ENCODE assay signal across 8 mouse cellular contexts in genomic region chr4:101507571-101508422, GRCm38 (mm10). TPM values are rescaled to one million over a fixed set of nuclear protein-coding genes. Genes with fewer than 3 reads are reported as not detected.
DNase-seq lines count a peak whose midpoint lies in the region; ATAC-seq lines count a peak whose summit lies in the region.

No protein-coding gene starts in this region.

- H3K27me3 ChIP-seq in embryonic facial prominence, embryonic 12.5 days, result peaks cover 9% of the 10 kb centered on the region; the same call in 1 of the 2 replicates
- peaks cover 21% of the 10 kb centered on the region for H3K27me3 ChIP-seq in heart, embryonic 13.5 days (replicated peaks)
- peaks cover 17% of the 10 kb centered on the region for H3K27me3 ChIP-seq in kidney, embryonic 15.5 days
- peaks cover 23% of the 10 kb centered on the region for H3K27me3 ChIP-seq in limb, embryonic 13.5 days
- no peaks in the 10 kb centered on the region for H3K27me3 ChIP-seq in midbrain, embryonic 15.5 days (replicated peaks)

- peak; percentile 33 for DNase-seq in gastrocnemius, postnatal 25 days
- no peak for DNase-seq in gastrocnemius, postnatal 4 days (ENCODE audit: low spot score in 2 of 2)
- peak; percentile 54 for DNase-seq in testis, postnatal 10 days (ENCODE audit: low spot score)

- no peaks in the 10 kb centered on the region for H3K36me3 ChIP-seq in embryonic facial prominence, embryonic 12.5 days
- H3K36me3 ChIP-seq in heart, embryonic 13.5 days, result no peaks in the 10 kb centered on the region
- no peaks in the 10 kb centered on the region for H3K36me3 ChIP-seq in kidney, embryonic 15.5 days
- H3K36me3 ChIP-seq in limb, embryonic 13.5 days, result no peaks in the 10 kb centered on the region
- H3K36me3 ChIP-seq in midbrain, embryonic 15.5 days (replicated peaks), result no peaks in the 10 kb centered on the region

- WGBS in embryonic facial prominence, embryonic 12.5 days, result 9% methylated on average over 24 of the region's 24 CpGs
- 9% methylated on average over 24 of the region's 24 CpGs for WGBS in heart, embryonic 13.5 days
- 9% methylated on average over 24 of the region's 24 CpGs for WGBS in kidney, embryonic 15.5 days
- WGBS in limb, embryonic 13.5 days, result 10% methylated on average over 24 of the region's 24 CpGs
- WGBS in midbrain, embryonic 15.5 days, result 7% methylated on average over 24 of the region's 24 CpGs

- peaks cover 9% of the 10 kb centered on the region for H3K4me1 ChIP-seq in embryonic facial prominence, embryonic 12.5 days
- peaks cover 9% of the 10 kb centered on the region for H3K4me1 ChIP-seq in heart, embryonic 13.5 days
- peaks cover 13% of the 10 kb centered on the region for H3K4me1 ChIP-seq in kidney, embryonic 15.5 days
- H3K4me1 ChIP-seq in limb, embryonic 13.5 days, result peaks cover 19% of the 10 kb centered on the region
- H3K4me1 ChIP-seq in midbrain, embryonic 15.5 days, result peaks cover 11% of the 10 kb centered on the region; the same call in 1 of the 2 replicates

- H3K4me3 ChIP-seq in embryonic facial prominence, embryonic 12.5 days, result peak overlapping the region; percentile 45
- H3K4me3 ChIP-seq in heart, embryonic 13.5 days, result peak overlapping the region; percentile 61
- H3K4me3 ChIP-seq in kidney, embryonic 15.5 days (replicated peaks), result peak overlapping the region; percentile 51
- H3K4me3 ChIP-seq in limb, embryonic 13.5 days, result peak overlapping the region; percentile 49
- H3K4me3 ChIP-seq in midbrain, embryonic 15.5 days, result peak overlapping the region; percentile 63

- H3K9me3 ChIP-seq in embryonic facial prominence, embryonic 12.5 days, result no peaks in the 10 kb centered on the region
- H3K9me3 ChIP-seq in heart, embryonic 13.5 days, result no peaks in the 10 kb centered on the region
- no peaks in the 10 kb centered on the region for H3K9me3 ChIP-seq in kidney, embryonic 15.5 days (replicated peaks)
- no peaks in the 10 kb centered on the region for H3K9me3 ChIP-seq in limb, embryonic 13.5 days
- no peaks in the 10 kb centered on the region for H3K9me3 ChIP-seq in midbrain, embryonic 15.5 days

- no peak for ATAC-seq in embryonic facial prominence, embryonic 12.5 days (ENCODE audit: insufficient number of reproducible peaks, insufficient read depth, low FRiP score, low TSS enrichment)
- ATAC-seq in heart, embryonic 13.5 days (ENCODE audit: extremely low read depth, insufficient number of reproducible peaks, low FRiP score, low TSS enrichment), result no peak
- ATAC-seq in kidney, embryonic 15.5 days (replicated peaks; ENCODE audit: low FRiP score), result 0 out of 2 replicates have a peak, but pooled peaks have one; percentile 36
- no peak for ATAC-seq in limb, embryonic 13.5 days (ENCODE audit: low FRiP score, low read depth)
- ATAC-seq in midbrain, embryonic 15.5 days (replicated peaks), result peak; percentile 70

- peak overlapping the region; percentile 86 for H3K4me2 ChIP-seq in embryonic facial prominence, embryonic 12.5 days (replicated peaks)
- peak overlapping the region; percentile 90 for H3K4me2 ChIP-seq in heart, embryonic 13.5 days
- peak overlapping the region; percentile 87 for H3K4me2 ChIP-seq in kidney, embryonic 15.5 days
- H3K4me2 ChIP-seq in limb, embryonic 13.5 days (replicated peaks), result peak overlapping the region; percentile 85
- peak overlapping the region; percentile 97 for H3K4me2 ChIP-seq in midbrain, embryonic 15.5 days

- H3K9ac ChIP-seq in embryonic facial prominence, embryonic 12.5 days, result no peak overlapping the region
- peak overlapping the region; percentile 73 for H3K9ac ChIP-seq in heart, embryonic 13.5 days
- H3K9ac ChIP-seq in kidney, embryonic 15.5 days, result no peak overlapping the region
- H3K9ac ChIP-seq in limb, embryonic 13.5 days, result no peak overlapping the region
- H3K9ac ChIP-seq in midbrain, embryonic 15.5 days, result peak overlapping the region; percentile 58

- no peak overlapping the region for H3K27ac ChIP-seq in embryonic facial prominence, embryonic 12.5 days
- no peak overlapping the region for H3K27ac ChIP-seq in heart, embryonic 13.5 days (replicated peaks)
- no peak overlapping the region for H3K27ac ChIP-seq in kidney, embryonic 15.5 days
- no peak overlapping the region for H3K27ac ChIP-seq in limb, embryonic 13.5 days
- H3K27ac ChIP-seq in midbrain, embryonic 15.5 days, result peak overlapping the region; percentile 81

RNA-seq across cellular contexts. Expression of gene Dnajc6, which starts 11.3 kb away (rescaled TPM):
- under 1 TPM; 0.20 to 0.29 TPM for total RNA-seq in gastrocnemius, postnatal 25 days (2021)
- total RNA-seq in gastrocnemius, postnatal 4 days (2021), result 1 to 10 TPM in 1 of 2 experiments, under 1 TPM in 1; 0.81 to 1.1 TPM
- 2.6 and 3.3 TPM in 2 replicates for polyA plus RNA-seq in embryonic facial prominence, embryonic 12.5 days (2016; fragmentation: Nextera tagmentation; extraction: Ambion mirVana)
- 0.16 and 0.39 TPM in 2 replicates for polyA plus RNA-seq in heart, embryonic 13.5 days (2015; fragmentation: Nextera tagmentation; extraction: Ambion mirVana)
- 1.0 and 1.2 TPM in 2 replicates for polyA plus RNA-seq in kidney, embryonic 15.5 days (2015; fragmentation: Nextera tagmentation; extraction: Ambion mirVana)
- 0.52 and 1.2 TPM in 2 replicates for polyA plus RNA-seq in limb, embryonic 13.5 days (2015; fragmentation: Nextera tagmentation; extraction: Ambion mirVana)
- 54.1 and 56.6 TPM in 2 replicates for polyA plus RNA-seq in midbrain, embryonic 15.5 days (2015; fragmentation: Nextera tagmentation; extraction: Ambion mirVana)

Comparison
In these comparisons a context has a peak if more than half of its experiments do, and no peak if none do; other contexts are left out.
1. DNase-seq: peak in gastrocnemius, postnatal 25 days (single experiment) and testis, postnatal 10 days (single experiment); none in gastrocnemius, postnatal 4 days (0 of 2).
2. ATAC-seq: peak in kidney, embryonic 15.5 days (single experiment) and midbrain, embryonic 15.5 days (single experiment); none in embryonic facial prominence, embryonic 12.5 days (single experiment), heart, embryonic 13.5 days (single experiment) and limb, embryonic 13.5 days (single experiment).
3. H3K9ac ChIP-seq: peak in heart, embryonic 13.5 days (single experiment) and midbrain, embryonic 15.5 days (single experiment); none in embryonic facial prominence, embryonic 12.5 days (single experiment), kidney, embryonic 15.5 days (single experiment) and limb, embryonic 13.5 days (single experiment).
4. RNA of gene Dnajc6, which starts 11.3 kb away (polyA plus RNA-seq): 54.1 to 56.6 TPM in midbrain, embryonic 15.5 days; 2.6 to 3.3 TPM in embryonic facial prominence, embryonic 12.5 days, 1.0 to 1.2 TPM in kidney, embryonic 15.5 days, 0.52 to 1.2 TPM in limb, embryonic 13.5 days and 0.16 to 0.39 TPM in heart, embryonic 13.5 days; every median in the first group is over 10 times any median in the second.
5. Peak in every context shown above with its lines, with median percentiles within 50 percentile points of each other: H3K4me2 ChIP-seq and H3K4me3 ChIP-seq.